Mouse (Mus musculus) midbrain, embryonic 14.5 days (tissue): ENCODE results near the gene Gm9821. TPM values are rescaled to one million over a fixed set of nuclear protein-coding genes. Genes with fewer than 3 reads are reported as not detected.
A peak's percentile ranks its signal among the peaks of the same experiment; 100 is the strongest.

Experiments used
- ATAC-seq: fragments of 200-750 bp; cut with Nextera tagmentation; 2 replicates; pipeline ENCODE4 v1.8.0; 2017; ENCODE audit warnings: moderate number of reproducible peaks, moderate library complexity; ENCODE audit not compliant: low FRiP score, low TSS enrichment
- DNase-seq: peaks from one replicate; pipeline ENCODE4 v3.0.0-alpha.2; 2015
- H3K27ac ChIP-seq: fragments of 300-500 bp; sonication (generic); replicated peaks from 2 replicates; pipeline ENCODE4 v1.5.1; 2014; ENCODE audit warnings: mild to moderate bottlenecking, low read depth, low read length, moderate library complexity
- H3K27me3 ChIP-seq: fragments of 300-500 bp; sonication (generic); 2 replicates; pipeline ENCODE4 v1.6.1; 2014; ENCODE audit warnings: low read length, control low read depth, mixed read lengths; ENCODE audit not compliant: control insufficient read depth, insufficient read depth
- H3K36me3 ChIP-seq: fragments of 300-500 bp; sonication (generic); 2 replicates; pipeline ENCODE4 v1.6.1; 2014; ENCODE audit warnings: low read length, control low read depth; ENCODE audit not compliant: control insufficient read depth, insufficient read depth
- H3K4me1 ChIP-seq: fragments of 300-500 bp; sonication (generic); 2 replicates; pipeline ENCODE4 v1.6.1; 2014; ENCODE audit warnings: mild to moderate bottlenecking, antibody characterized with exemption, low read length, control low read depth; ENCODE audit not compliant: control insufficient read depth, insufficient read depth
- H3K4me2 ChIP-seq: fragments of 300-500 bp; sonication (generic); 2 replicates; pipeline ENCODE4 v1.6.1; 2014; ENCODE audit warnings: mild to moderate bottlenecking, low read length, moderate library complexity
- H3K4me3 ChIP-seq: fragments of 300-500 bp; sonication (generic); replicated peaks from 2 replicates; pipeline ENCODE4 v1.5.1; 2014; ENCODE audit warnings: low read depth, low read length
- H3K9ac ChIP-seq: fragments of 300-500 bp; sonication (generic); replicated peaks from 2 replicates; pipeline ENCODE4 v1.6.1; 2014; ENCODE audit warnings: mild to moderate bottlenecking, low read length, moderate library complexity
- H3K9me3 ChIP-seq: fragments of 300-500 bp; sonication (generic); 2 replicates; pipeline ENCODE4 v1.6.1; 2016; ENCODE audit warnings: low read length, control low read depth, mixed read lengths; ENCODE audit not compliant: control insufficient read depth
- WGBS: fragments of 180-500 bp; shearing (Covaris S2); extraction: QIAGEN DNeasy Blood & Tissue Kit; methylation state at CpG from one replicate; pipeline ENCODE4 v1.1.7; 2014; 5-methylcytosine and 5-hydroxymethylcytosine counted together
- polyA plus RNA-seq: library from polyadenylated mRNA; unstranded; fragments of >200 nt; fragmentation: Nextera tagmentation; extraction: Ambion mirVana; gene quantifications from 2 replicates; pipeline ENCODE4 v1.2.1, GENCODE M21; 2014

The Gm9821 gene
- polyA plus RNA-seq, 1 experiment from 2014 or later, result 0.14 TPM

- no peak overlapping the region for H3K4me3 ChIP-seq
- H3K9me3 ChIP-seq, result no peaks in the 10 kb centered on the region
- H3K27ac ChIP-seq, result no peak overlapping the region
- H3K27me3 ChIP-seq, result no peaks in the 10 kb centered on the region
- peaks cover 50% of the 10 kb centered on the region for H3K36me3 ChIP-seq
- WGBS, result 91% methylated on average over 9 of the region's 9 CpGs
- no peak overlapping the region for H3K4me2 ChIP-seq
- H3K9ac ChIP-seq, result no peak overlapping the region
- peaks cover 25% of the 10 kb centered on the region for H3K4me1 ChIP-seq
- ATAC-seq, result no peak
- no peak for DNase-seq
These were observed 10.5 kb upstream of the Gm9821 start for GRCm38 (mm10) chr2:91934826-91935525.

- no peak for ATAC-seq
- Histone ChIP-seq H3K27ac (no peak overlapping the region), H3K4me3 (no peak overlapping the region), H3K36me3 (peaks cover 58% of the 10 kb centered on the region), H3K27me3 (no peaks in the 10 kb centered on the region), H3K4me2 (no peak overlapping the region), H3K9ac (no peak overlapping the region), H3K4me1 (peaks cover 13% of the 10 kb centered on the region), H3K9me3 (no peaks in the 10 kb centered on the region)
- no peak for DNase-seq
- whole genome bisulfite sequencing, result 92% methylated on average over 7 of the region's 7 CpGs
These were observed 9.3 kb upstream of the Gm9821 start for GRCm38 (mm10) chr2:91936154-91936553.

DNA sequence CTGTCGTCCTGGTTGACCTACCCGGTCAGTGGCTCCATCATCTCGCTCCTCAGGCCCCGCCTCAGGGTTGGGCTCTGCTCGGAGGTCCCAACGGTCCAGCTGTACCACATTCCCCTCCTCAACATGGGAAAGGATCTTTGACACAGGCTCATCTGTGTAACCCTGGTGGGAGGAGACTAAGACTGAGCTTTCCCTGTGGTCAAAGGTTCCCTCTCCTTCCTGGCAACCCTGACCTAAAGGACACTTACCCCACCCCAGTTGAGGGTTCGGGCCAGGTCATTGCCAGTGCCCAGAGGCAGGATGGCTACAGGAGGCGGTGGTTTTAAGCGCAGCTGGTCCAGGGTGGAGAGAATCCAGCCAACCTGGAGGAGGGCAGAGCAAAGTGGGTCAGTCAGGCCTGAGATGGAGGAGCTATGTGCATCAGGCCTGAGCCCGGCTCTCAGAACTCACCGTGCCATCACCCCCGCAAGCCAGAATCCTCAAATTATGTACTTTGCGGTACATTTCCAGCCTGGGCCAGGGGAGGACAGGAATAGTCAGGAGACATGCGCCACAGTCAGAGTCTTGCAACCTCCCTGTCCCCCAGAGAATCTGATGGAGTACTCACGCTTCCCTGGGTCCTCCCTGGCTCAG is 6.1 kb upstream of the Gm9821 start:
- ATAC-seq (no peak), DNase-seq (no peak)
- WGBS, result 81% methylated on average over 15 of the region's 15 CpGs
- Histone ChIP-seq H3K36me3 (peaks cover 58% of the 10 kb centered on the region), H3K4me3 (no peak overlapping the region), H3K9me3 (no peaks in the 10 kb centered on the region), H3K4me2 (no peak overlapping the region), H3K9ac (no peak overlapping the region), H3K4me1 (no peaks in the 10 kb centered on the region), H3K27me3 (no peaks in the 10 kb centered on the region), H3K27ac (no peak overlapping the region)

DNA sequence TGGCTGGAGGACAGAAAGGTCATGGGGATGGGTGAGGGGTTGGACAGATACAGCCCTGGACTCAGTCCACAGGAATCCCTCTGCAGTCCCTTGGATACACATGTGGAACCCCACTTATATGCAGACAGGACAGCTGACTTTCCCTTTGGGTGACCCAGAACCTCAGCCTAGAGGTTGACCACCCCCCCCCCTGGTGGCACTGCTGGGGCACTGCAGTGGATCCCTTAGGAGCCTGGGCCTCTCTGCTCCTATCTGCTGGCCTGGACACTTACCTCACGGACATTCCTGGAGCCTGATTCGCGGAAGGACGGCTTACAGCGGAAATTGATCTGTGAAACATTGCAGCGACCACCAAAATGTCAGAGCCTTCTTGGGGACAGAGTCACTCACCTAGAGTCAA is 3.1 kb upstream of the Gm9821 start:
- ATAC-seq, result no peak
- Histone ChIP-seq H3K27me3 (no peaks in the 10 kb centered on the region), H3K4me3 (no peak overlapping the region)

GRCm38 (mm10) chr2:91944170-91944950 is 1.1 kb upstream of the Gm9821 start:
- Histone ChIP-seq H3K27ac (no peak overlapping the region), H3K4me2 (no peak overlapping the region), H3K27me3 (no peaks in the 10 kb centered on the region), H3K4me3 (no peak overlapping the region), H3K4me1 (peaks cover 21% of the 10 kb centered on the region), H3K9ac (no peak overlapping the region), H3K36me3 (peaks cover 15% of the 10 kb centered on the region), H3K9me3 (no peaks in the 10 kb centered on the region)
- peak; percentile 86 for DNase-seq
- ATAC-seq, result peak; percentile 76
- 44% methylated on average over 13 of the region's 13 CpGs for WGBS

More for the DNA sequence above, 3.1 kb upstream of the Gm9821 start:
- no peak overlapping the region for H3K27ac ChIP-seq
- DNase-seq, result no peak
- 0 out of 2 replicates have a peak, but pooled peaks cover 4% of the 10 kb centered on the region for H3K4me1 ChIP-seq
- peaks cover 33% of the 10 kb centered on the region for H3K36me3 ChIP-seq
- H3K4me2 ChIP-seq, result no peak overlapping the region
- WGBS, result 77% methylated on average over 6 of the region's 6 CpGs
- no peaks in the 10 kb centered on the region for H3K9me3 ChIP-seq
- H3K9ac ChIP-seq, result no peak overlapping the region

DNA sequence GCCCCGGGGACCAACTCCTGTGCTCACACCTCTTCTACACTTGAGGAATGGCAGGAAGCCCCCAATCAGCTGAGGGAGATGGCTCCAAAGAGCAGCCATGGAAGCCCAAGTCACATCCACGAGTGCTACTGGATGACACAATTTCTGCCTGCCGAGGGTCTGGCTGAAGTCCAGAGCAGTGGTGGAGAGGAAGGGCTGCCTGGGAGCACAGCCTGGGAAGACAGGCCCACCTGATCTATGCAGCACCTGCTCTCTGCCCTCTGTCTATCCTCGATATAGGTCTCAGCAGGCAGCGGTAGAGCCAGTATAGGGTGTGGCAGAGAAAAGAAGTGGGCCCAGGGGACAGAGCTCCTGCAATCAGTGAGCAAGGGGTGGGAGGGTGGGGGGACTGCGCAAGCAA is 1.3 kb downstream of the Gm9821 start:
- H3K27ac ChIP-seq, result no peak overlapping the region

DNA sequence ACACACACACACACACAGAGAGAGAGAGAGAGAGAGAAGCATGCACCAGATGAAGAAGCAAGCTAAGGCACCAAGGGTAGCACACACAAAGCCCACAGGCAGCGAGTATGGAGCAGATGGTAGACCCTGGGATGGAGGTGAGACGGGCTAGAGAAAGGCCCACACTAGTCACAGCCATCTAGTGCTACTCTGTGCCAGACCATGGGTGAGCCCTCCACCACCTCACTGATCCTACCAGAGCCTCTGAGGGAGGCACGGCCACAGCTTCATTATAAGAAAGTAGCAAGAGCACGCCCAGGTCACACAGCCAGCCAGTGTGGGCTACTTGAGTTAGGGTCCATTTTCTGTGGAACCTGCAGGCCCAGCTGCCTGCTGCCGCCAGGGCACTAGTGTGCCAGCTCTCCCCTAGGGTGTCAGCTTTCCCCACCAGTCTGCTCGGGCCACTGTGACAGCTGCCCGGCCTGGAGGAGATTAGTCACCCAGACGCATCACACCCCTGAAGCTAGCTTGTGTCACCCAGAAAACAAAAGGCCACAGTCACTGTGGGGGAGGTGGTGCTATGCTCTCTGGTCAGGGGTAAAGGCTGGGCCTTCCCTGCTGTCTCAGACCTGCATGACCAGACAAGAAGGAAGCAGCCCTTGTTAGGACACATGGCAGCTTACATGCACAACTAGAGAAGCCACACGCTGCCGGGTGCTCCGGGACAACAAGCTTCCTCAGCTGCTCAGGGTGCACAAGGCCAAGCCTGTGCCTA is 2.1 kb downstream of the Gm9821 start:
- 48% methylated on average over 11 of the region's 11 CpGs for WGBS
- Histone ChIP-seq H3K4me1 (peaks cover 35% of the 10 kb centered on the region), H3K4me2 (no peak overlapping the region), H3K9me3 (no peaks in the 10 kb centered on the region), H3K4me3 (no peak overlapping the region), H3K27me3 (no peaks in the 10 kb centered on the region), H3K9ac (no peak overlapping the region), H3K27ac (peak overlapping the region; percentile 26; the same call in 1 of the 2 replicates), H3K36me3 (no peaks in the 10 kb centered on the region)
- DNase-seq, result no peak
- no peak for ATAC-seq

More for the DNA sequence above, 1.3 kb downstream of the Gm9821 start:
- no peaks in the 10 kb centered on the region for H3K9me3 ChIP-seq
- DNase-seq (no peak), ATAC-seq (no peak)
- no peak overlapping the region for H3K4me2 ChIP-seq
- H3K9ac ChIP-seq, result no peak overlapping the region
- no peaks in the 10 kb centered on the region for H3K36me3 ChIP-seq
- H3K4me1 ChIP-seq, result peaks cover 35% of the 10 kb centered on the region
- WGBS, result 74% methylated on average over 6 of the region's 6 CpGs
- no peaks in the 10 kb centered on the region for H3K27me3 ChIP-seq
- no peak overlapping the region for H3K4me3 ChIP-seq

- Histone ChIP-seq H3K27me3 (no peaks in the 10 kb centered on the region), H3K4me3 (no peak overlapping the region), H3K27ac (peak overlapping the region; percentile 26; the same call in 1 of the 2 replicates), H3K9me3 (no peaks in the 10 kb centered on the region), H3K4me2 (no peak overlapping the region), H3K4me1 (peaks cover 35% of the 10 kb centered on the region), H3K9ac (no peak overlapping the region), H3K36me3 (no peaks in the 10 kb centered on the region)
- WGBS, result 85% methylated on average over 6 of the region's 6 CpGs
- DNase-seq (no peak), ATAC-seq (no peak)
These were observed 2.6 kb downstream of the Gm9821 start for GRCm38 (mm10) chr2:91948151-91948509.
